Mouse (Mus musculus): ENCODE results near the gene Pip4k2a. TPM values are rescaled to one million over a fixed set of nuclear protein-coding genes. Genes with fewer than 3 reads are reported as not detected.

The Pip4k2a gene
- total and polyA plus RNA-seq, 3 experiments: 33.9 to 102 (median 72.3) TPM

- ATAC-seq (ENCODE audit: extremely low read depth, insufficient number of reproducible peaks, low FRiP score, poor library complexity, severe bottlenecking) (no peak), DNase-seq (ENCODE audit: low spot score) (no peak)
- peaks cover 59% of the 10 kb centered on the region for H3K36me3 ChIP-seq (replicated peaks)
- H3K27me3 ChIP-seq (ENCODE audit: insufficient read depth, low read length): no peaks in the 10 kb centered on the region
- H3K4me1 ChIP-seq (ENCODE audit: insufficient read depth, low read depth, low read length): peaks cover 77% of the 10 kb centered on the region
- H3K9me3 ChIP-seq (replicated peaks): no peaks in the 10 kb centered on the region
- peak overlapping the region; percentile 17; the same call in 1 of the 2 replicates for H3K4me3 ChIP-seq (ENCODE audit: low read depth, low read length)
- TF ChIP-seq GATA2 (IDR thresholded peaks at IDR 0.05; ENCODE audit: borderline replicate concordance, low read depth, low read length): no peak
- TF ChIP-seq CTCF (IDR thresholded peaks at IDR 0.05; ENCODE audit: low read depth, low read length): no peak
- no peak for TF ChIP-seq TAL1 (conservative IDR thresholded peaks at IDR 0.05; ENCODE audit: low read depth, low read length)
- no peak for TF ChIP-seq GATA1 (IDR thresholded peaks at IDR 0.05; ENCODE audit: borderline replicate concordance, low read length)
- no peak for TF ChIP-seq POLR2AphosphoS5 (IDR thresholded peaks at IDR 0.05; ENCODE audit: insufficient replicate concordance, low read depth, low read length)
Observed at GRCm38 (mm10) chr2:18984095-18984847, 13.7 kb downstream of the Pip4k2a start.

- no peak for TF ChIP-seq CTCF (IDR thresholded peaks at IDR 0.05; ENCODE audit: low read depth, low read length)
- Histone ChIP-seq H3K36me3 (replicated peaks) (peaks cover 65% of the 10 kb centered on the region), H3K4me3 (ENCODE audit: low read depth, low read length) (no peak overlapping the region), H3K4me1 (ENCODE audit: insufficient read depth, low read depth, low read length) (peaks cover 74% of the 10 kb centered on the region), H3K27me3 (ENCODE audit: insufficient read depth, low read length) (no peaks in the 10 kb centered on the region), H3K9me3 (replicated peaks) (no peaks in the 10 kb centered on the region)
- ATAC-seq (ENCODE audit: extremely low read depth, insufficient number of reproducible peaks, low FRiP score, poor library complexity, severe bottlenecking) (no peak), DNase-seq (ENCODE audit: low spot score) (no peak)
Observed at GRCm38 (mm10) chr2:18983546-18983945, 14.4 kb downstream of the Pip4k2a start.

- Histone ChIP-seq H3K4me3 (ENCODE audit: low read depth, low read length) (no peak overlapping the region), H3K9me3 (replicated peaks) (no peaks in the 10 kb centered on the region), H3K27me3 (ENCODE audit: insufficient read depth, low read length) (no peaks in the 10 kb centered on the region), H3K4me1 (ENCODE audit: insufficient read depth, low read depth, low read length) (peaks cover 76% of the 10 kb centered on the region), H3K36me3 (replicated peaks) (peaks cover 65% of the 10 kb centered on the region)
- TF ChIP-seq GATA2 (IDR thresholded peaks at IDR 0.05; ENCODE audit: borderline replicate concordance, low read depth, low read length) (no peak), TAL1 (conservative IDR thresholded peaks at IDR 0.05; ENCODE audit: low read depth, low read length) (no peak), POLR2AphosphoS5 (IDR thresholded peaks at IDR 0.05; ENCODE audit: insufficient replicate concordance, low read depth, low read length) (no peak), CTCF (IDR thresholded peaks at IDR 0.05; ENCODE audit: low read depth, low read length) (no peak), GATA1 (IDR thresholded peaks at IDR 0.05; ENCODE audit: borderline replicate concordance, low read length) (no peak)
- ATAC-seq (ENCODE audit: extremely low read depth, insufficient number of reproducible peaks, low FRiP score, poor library complexity, severe bottlenecking): no peak
- no peak for DNase-seq (ENCODE audit: low spot score)
Observed at GRCm38 (mm10) chr2:18982581-18982980, 15.3 kb downstream of the Pip4k2a start.

- Histone ChIP-seq H3K9me3 (replicated peaks) (no peaks in the 10 kb centered on the region), H3K27me3 (ENCODE audit: insufficient read depth, low read length) (no peaks in the 10 kb centered on the region), H3K4me3 (ENCODE audit: low read depth, low read length) (no peak overlapping the region), H3K36me3 (replicated peaks) (peaks cover 70% of the 10 kb centered on the region), H3K4me1 (ENCODE audit: insufficient read depth, low read depth, low read length) (peaks cover 80% of the 10 kb centered on the region)
- TF ChIP-seq GATA2 (IDR thresholded peaks at IDR 0.05; ENCODE audit: borderline replicate concordance, low read depth, low read length) (no peak), CTCF (IDR thresholded peaks at IDR 0.05; ENCODE audit: low read depth, low read length) (no peak), GATA1 (IDR thresholded peaks at IDR 0.05; ENCODE audit: borderline replicate concordance, low read length) (no peak), POLR2AphosphoS5 (IDR thresholded peaks at IDR 0.05; ENCODE audit: insufficient replicate concordance, low read depth, low read length) (no peak), TAL1 (conservative IDR thresholded peaks at IDR 0.05; ENCODE audit: low read depth, low read length) (no peak)
- ATAC-seq (ENCODE audit: extremely low read depth, insufficient number of reproducible peaks, low FRiP score, poor library complexity, severe bottlenecking): no peak
- DNase-seq (ENCODE audit: low spot score): no peak
Observed at GRCm38 (mm10) chr2:18979675-18980074, 18.3 kb downstream of the Pip4k2a start.

GRCm38 (mm10) chr2:18979046-18979445 lies 18.9 kb downstream of the Pip4k2a start:
- TF ChIP-seq CTCF (IDR thresholded peaks at IDR 0.05; ENCODE audit: low read depth, low read length): no peak
- TF ChIP-seq GATA2 (IDR thresholded peaks at IDR 0.05; ENCODE audit: borderline replicate concordance, low read depth, low read length): no peak
- TF ChIP-seq TAL1 (conservative IDR thresholded peaks at IDR 0.05; ENCODE audit: low read depth, low read length): no peak
- TF ChIP-seq GATA1 (IDR thresholded peaks at IDR 0.05; ENCODE audit: borderline replicate concordance, low read length): no peak
- no peak for TF ChIP-seq POLR2AphosphoS5 (IDR thresholded peaks at IDR 0.05; ENCODE audit: insufficient replicate concordance, low read depth, low read length)
- Histone ChIP-seq H3K27me3 (ENCODE audit: insufficient read depth, low read length) (no peaks in the 10 kb centered on the region), H3K4me3 (ENCODE audit: low read depth, low read length) (no peak overlapping the region), H3K4me1 (ENCODE audit: insufficient read depth, low read depth, low read length) (peaks cover 73% of the 10 kb centered on the region), H3K9me3 (replicated peaks) (no peaks in the 10 kb centered on the region), H3K36me3 (replicated peaks) (peaks cover 64% of the 10 kb centered on the region)
- DNase-seq (ENCODE audit: low spot score) (no peak), ATAC-seq (ENCODE audit: extremely low read depth, insufficient number of reproducible peaks, low FRiP score, poor library complexity, severe bottlenecking) (no peak)

GRCm38 (mm10) chr2:18977201-18977805 lies 20.6 kb downstream of the Pip4k2a start:
- peaks cover 12% of the 10 kb centered on the region for H3K9me3 ChIP-seq (replicated peaks)
- no peak for TF ChIP-seq GATA1 (IDR thresholded peaks at IDR 0.05; ENCODE audit: borderline replicate concordance, low read length)
- no peak for TF ChIP-seq GATA2 (IDR thresholded peaks at IDR 0.05; ENCODE audit: borderline replicate concordance, low read depth, low read length)
- no peak for TF ChIP-seq POLR2AphosphoS5 (IDR thresholded peaks at IDR 0.05; ENCODE audit: insufficient replicate concordance, low read depth, low read length)
- no peak for TF ChIP-seq TAL1 (conservative IDR thresholded peaks at IDR 0.05; ENCODE audit: low read depth, low read length)
- TF ChIP-seq CTCF (IDR thresholded peaks at IDR 0.05; ENCODE audit: low read depth, low read length): no peak
- peaks cover 71% of the 10 kb centered on the region for H3K4me1 ChIP-seq (ENCODE audit: insufficient read depth, low read depth, low read length)
- no peaks in the 10 kb centered on the region for H3K27me3 ChIP-seq (ENCODE audit: insufficient read depth, low read length)
- H3K4me3 ChIP-seq (ENCODE audit: low read depth, low read length): no peak overlapping the region
- peaks cover 62% of the 10 kb centered on the region for H3K36me3 ChIP-seq (replicated peaks)
- DNase-seq (ENCODE audit: low spot score) (no peak), ATAC-seq (ENCODE audit: extremely low read depth, insufficient number of reproducible peaks, low FRiP score, poor library complexity, severe bottlenecking) (no peak)

Data from G1E (cell line).